Comparison of ENCODE assay signal across 21 mouse cellular contexts in genomic region chr1:54354786-54355185, GRCm38 (mm10).
DNase-seq lines count a peak whose midpoint lies in the region; ATAC-seq and TF ChIP-seq lines count a peak whose summit lies in the region.
"Had no signal": no experiment of that assay in that cellular context is flagged by ENCODE, and none has a peak within 500 bp of the region (broad histone marks: within the 10 kb centered on the region; RNA-seq: fewer than 3 reads in every experiment).

No protein-coding gene starts in this region.

- peak; percentile 57 for DNase-seq in kidney, adult 2 months
- DNase-seq in kidney, postnatal 4 days, result no peak
- peak; percentile 5 to 7 for DNase-seq in kidney, adult 8-10 months
- no peak for DNase-seq in kidney, postnatal 14 days
- peak; percentile 73 for DNase-seq in kidney, adult 9 months
- DNase-seq: adrenal gland, adult 2 months; adrenal gland, adult 8-10 months; adrenal gland, postnatal 10 days; adrenal gland, postnatal 14 days; adrenal gland, postnatal 25 days; adrenal gland, postnatal 36 days; B cell, adult 2 months; cerebellum, adult 11 months; cerebellum, adult 11-12 months; cerebellum, adult 18-20 months had no signal

- no peak for ATAC-seq in kidney, embryonic 14.5 days (ENCODE audit: low FRiP score, low TSS enrichment)
- ATAC-seq: activated CD4-positive, CD25-positive, alpha-beta regulatory T cell, adult 4 months; CD4-positive, CD25-positive, alpha-beta regulatory T cell, adult 4 months; Patski had no signal

- H3K4me2 ChIP-seq in kidney, embryonic 14.5 days (replicated peaks; ENCODE audit: low read depth, low read length), result no peak overlapping the region

- H3K4me3 ChIP-seq in kidney, adult 2 months (ENCODE audit: insufficient read depth, low read depth, low read length), result no peak overlapping the region
- H3K4me3 ChIP-seq in kidney, embryonic 14.5 days (ENCODE audit: low read length), result no peak overlapping the region

- no peaks in the 10 kb centered on the region for H3K27me3 ChIP-seq in kidney, adult 2 months (replicated peaks; ENCODE audit: control insufficient read depth, insufficient read depth, low read length)
- no peaks in the 10 kb centered on the region for H3K27me3 ChIP-seq in kidney, embryonic 14.5 days (ENCODE audit: control insufficient read depth, insufficient read depth, low read length)
- H3K27me3 ChIP-seq: CH12.LX had no signal

- H3K27ac ChIP-seq in kidney, adult 2 months (ENCODE audit: insufficient read depth, low read depth, low read length), result no peak overlapping the region
- H3K27ac ChIP-seq in kidney, embryonic 14.5 days (ENCODE audit: low read depth, low read length), result no peak overlapping the region

- H3K4me1 ChIP-seq in kidney, adult 2 months (ENCODE audit: control insufficient read depth, insufficient read depth, low read length), result no peaks in the 10 kb centered on the region
- no peaks in the 10 kb centered on the region for H3K4me1 ChIP-seq in kidney, embryonic 14.5 days (ENCODE audit: control insufficient read depth, insufficient read depth, low read length)

- no peak for TF ChIP-seq POLR2A in kidney, adult 2 months (IDR thresholded peaks at IDR 0.05; ENCODE audit: low read depth, low read length)

- no peak for TF ChIP-seq CTCF in kidney, adult 2 months (conservative IDR thresholded peaks at IDR 0.05; ENCODE audit: insufficient read depth, insufficient read length, low read depth, low read length)

- no peaks in the 10 kb centered on the region for H3K9me3 ChIP-seq in kidney, embryonic 14.5 days (ENCODE audit: control insufficient read depth, low read length)
- H3K9me3 ChIP-seq: G1E had no signal

- H3K36me3 ChIP-seq in kidney, adult 2 months (ENCODE audit: control insufficient read depth, insufficient read depth, low read length), result no peaks in the 10 kb centered on the region
- no peaks in the 10 kb centered on the region for H3K36me3 ChIP-seq in kidney, embryonic 14.5 days (ENCODE audit: control insufficient read depth, insufficient read depth, low read length)
- H3K36me3 ChIP-seq: G1E had no signal

- no peak overlapping the region for H3K9ac ChIP-seq in kidney, embryonic 14.5 days (ENCODE audit: low read depth, low read length)

- WGBS in kidney, adult 2 months, result 63% methylated on average over 4 of the region's 4 CpGs
- 89% methylated on average over 4 of the region's 4 CpGs for WGBS in kidney, embryonic 14.5 days

Comparison
In these comparisons a context has a peak if more than half of its experiments do, and no peak if none do; other contexts are left out.
1. DNase-seq: peak in kidney, adult 2 months (single experiment), kidney, adult 8-10 months (2 of 2) and kidney, adult 9 months (single experiment); none in kidney, postnatal 4 days (0 of 2) and kidney, postnatal 14 days (single experiment).